Mouse (Mus musculus) liver, adult 2 months (tissue): ENCODE data around the gene Hils1.

ENCODE experiments used
- CTCF ChIP-seq: fragments of 200-500 bp; IDR thresholded peaks from 2 replicates; pipeline ENCODE4 v1.5.1; 2011; ENCODE audit warnings: low read depth, low read length, control low read depth
- POLR2A ChIP-seq: fragments of 200-500 bp; IDR thresholded peaks from 2 replicates; pipeline ENCODE4 v1.6.1; 2011; ENCODE audit warnings: low read length, control low read depth; ENCODE audit not compliant: insufficient read depth; ENCODE audit errors: extremely low read depth

- TF ChIP-seq POLR2A (no peak), CTCF (no peak)
Observed at GRCm38 (mm10) chr11:95004937-95005198, 37.5 kb downstream of the Hils1 start.
